Mouse (Mus musculus) E14TG2a.4 (cell line): Measurements from ENCODE around the gene Gm10226.

Source experiments
- CTCF ChIP-seq: conservative IDR thresholded peaks from 2 replicates; pipeline ENCODE4 v1.5.1; 2014; ENCODE audit warnings: low read length
- NANOG ChIP-seq: IDR thresholded peaks from 2 replicates; pipeline ENCODE4 v1.6.1; 2014; ENCODE audit warnings: borderline replicate concordance, low read length, mixed read lengths

DNA sequence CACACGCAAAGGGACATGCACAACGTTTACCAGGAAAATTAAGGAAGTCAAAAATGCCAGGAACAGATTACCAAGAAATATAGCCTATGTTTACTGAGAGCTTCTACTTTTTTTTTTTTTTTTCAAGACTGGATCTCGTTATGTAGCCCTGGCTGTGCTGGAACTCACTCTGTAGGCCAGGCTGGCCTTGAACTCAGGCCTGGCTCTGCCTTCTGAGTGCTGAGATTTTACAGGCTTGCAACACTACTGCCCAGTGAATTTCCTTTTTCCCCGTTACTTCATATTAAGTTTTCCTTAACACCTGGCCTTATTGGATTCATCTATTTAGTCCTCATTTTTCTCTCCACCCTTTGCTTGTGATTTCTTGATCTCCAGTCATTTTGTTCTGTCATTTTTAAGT is 41.4 kb downstream of the Gm10226 start:
- TF ChIP-seq CTCF (no peak), NANOG (no peak)
